Mouse (Mus musculus) forebrain, postnatal 0 days (tissue): ENCODE results near the gene Ralb. TPM values are rescaled to one million over a fixed set of nuclear protein-coding genes. Genes with fewer than 3 reads are reported as not detected.

Experiments
- ATAC-seq: fragments of 200-750 bp; cut with Nextera tagmentation; 2 replicates; pipeline ENCODE4 v1.8.0; 2017; ENCODE audit warnings: mild to moderate bottlenecking, moderate library complexity
- DNase-seq: peaks from one replicate; pipeline ENCODE4 v3.0.0-alpha.2; 2015
- H3K27ac ChIP-seq: fragments of 300-500 bp; sonication (generic); 2 replicates; pipeline ENCODE4 v1.5.1; 2014; ENCODE audit warnings: low read depth, mild to moderate bottlenecking, antibody characterized with exemption, low read length, moderate library complexity, mixed read lengths
- H3K27me3 ChIP-seq: fragments of 300-500 bp; sonication (generic); 2 replicates; pipeline ENCODE4 v1.6.1; 2014; ENCODE audit warnings: mild to moderate bottlenecking, low read length, mixed read lengths; ENCODE audit not compliant: insufficient read depth
- H3K36me3 ChIP-seq: fragments of 300-500 bp; sonication (generic); 2 replicates; pipeline ENCODE4 v1.6.1; 2014; ENCODE audit warnings: mild to moderate bottlenecking, moderate library complexity; ENCODE audit not compliant: insufficient read depth
- H3K4me1 ChIP-seq: fragments of 300-500 bp; sonication (generic); 2 replicates; pipeline ENCODE4 v1.6.1; 2014; ENCODE audit warnings: antibody characterized with exemption; ENCODE audit not compliant: insufficient read depth
- H3K4me2 ChIP-seq: fragments of 300-500 bp; sonication (generic); 2 replicates; pipeline ENCODE4 v1.6.1; 2014; ENCODE audit warnings: low read depth, mild to moderate bottlenecking, moderate library complexity
- H3K4me3 ChIP-seq: fragments of 300-500 bp; sonication (generic); 2 replicates; pipeline ENCODE4 v1.5.1; 2014; ENCODE audit warnings: low read depth, low read length, mixed read lengths
- H3K9ac ChIP-seq: fragments of 300-500 bp; sonication (generic); 2 replicates; pipeline ENCODE4 v1.6.1; 2014; ENCODE audit warnings: mild to moderate bottlenecking
- H3K9me3 ChIP-seq: fragments of 300-500 bp; sonication (generic); 2 replicates; pipeline ENCODE4 v1.6.1; 2016; ENCODE audit warnings: low read length
- CTCF ChIP-seq: sonication (generic); IDR thresholded peaks from 2 replicates; pipeline ENCODE4 v1.5.1; 2016; ENCODE audit warnings: antibody characterized with exemption, control low read depth, low read depth
- WGBS: fragments of 180-500 bp; shearing (Covaris S2); extraction: QIAGEN DNeasy Blood & Tissue Kit; methylation state at CpG from one replicate; pipeline ENCODE4 v1.1.7; 2014; 5-methylcytosine and 5-hydroxymethylcytosine counted together
- polyA plus RNA-seq: library from polyadenylated mRNA; unstranded; fragments of >200 nt; fragmentation: Nextera tagmentation; extraction: Ambion mirVana; gene quantifications from 2 replicates; pipeline ENCODE4 v1.2.1, GENCODE M21; 2015
- total RNA-seq: library from RNA; depleted of rRNA; stranded (reverse); fragments of >200 nt; gene quantifications from 2 replicates; pipeline ENCODE4 v1.2.3, GENCODE M21; 2014; rRNA removed

Gene Ralb
- total and polyA plus RNA-seq, 2 experiments from 2014 or later: 40.6 to 57.3 TPM

GRCm38 (mm10) chr1:119421576-119422421 is 82.8 kb downstream of the Ralb start, which contains the start of gene Inhbb:
Inhbb (minus strand) TSS chr1:119422248.
- H3K9me3 ChIP-seq: no peaks in the 10 kb centered on the region
- no peaks in the 10 kb centered on the region for H3K36me3 ChIP-seq
- H3K27me3 ChIP-seq: no peaks in the 10 kb centered on the region; the same call in none of the 2 replicates
- H3K4me3 ChIP-seq: peak within 1 kb of the TSS; percentile 67
- peak; percentile 44 for ATAC-seq
- peak within 1 kb of the TSS; percentile 82 for H3K27ac ChIP-seq
- no peak for TF ChIP-seq CTCF
- DNase-seq: peak; percentile 58
- peak within 1 kb of the TSS; percentile 67 for H3K9ac ChIP-seq
- H3K4me1 ChIP-seq: peaks cover 6% of the 10 kb centered on the region; the same call in 1 of the 2 replicates
- WGBS: under 1% methylated on average over 77 of the region's 92 CpGs
- H3K4me2 ChIP-seq: peak within 1 kb of the TSS; percentile 97

- Histone ChIP-seq H3K27ac (peak overlapping the region; percentile 82), H3K4me1 (peaks cover 6% of the 10 kb centered on the region; the same call in 1 of the 2 replicates), H3K9me3 (no peaks in the 10 kb centered on the region), H3K9ac (peak overlapping the region; percentile 67), H3K27me3 (no peaks in the 10 kb centered on the region; the same call in none of the 2 replicates), H3K36me3 (no peaks in the 10 kb centered on the region), H3K4me3 (peak overlapping the region; percentile 67), H3K4me2 (peak overlapping the region; percentile 97)
- 4% methylated on average over 26 of the region's 78 CpGs for whole genome bisulfite sequencing
- no peak for TF ChIP-seq CTCF
- DNase-seq: peak; percentile 44
- ATAC-seq: peak; percentile 36
Measured at GRCm38 (mm10) chr1:119420984-119421575, 83.5 kb downstream of the Ralb start.

Other genes with a start within 250 kb of the Ralb start
- 5.8 and 6.0 TPM in 2 replicates for gene Inhbb, start 82.5 kb downstream of the Ralb start, total RNA-seq
- 4.1 and 4.2 TPM in 2 replicates for gene Inhbb, start 82.5 kb downstream of the Ralb start, polyA plus RNA-seq
- gene Tmem185b, start 21.4 kb upstream of the Ralb start, total RNA-seq: 13.7 and 14.6 TPM in 2 replicates
- gene Tmem185b, start 21.4 kb upstream of the Ralb start, polyA plus RNA-seq: 9.0 and 12.3 TPM in 2 replicates
- 12.2 and 12.9 TPM in 2 replicates for gene Epb41l5, start 144.2 kb upstream of the Ralb start, total RNA-seq
- 5.5 and 9.7 TPM in 2 replicates for gene Epb41l5, start 144.2 kb upstream of the Ralb start, polyA plus RNA-seq